Mouse (Mus musculus) thymus, postnatal 14 days (tissue): ENCODE results near the gene Rrnad1.

Source experiments
- DNase-seq: peaks from one replicate; pipeline ENCODE4 v3.0.0; 2021

The Rrnad1 gene

DNA sequence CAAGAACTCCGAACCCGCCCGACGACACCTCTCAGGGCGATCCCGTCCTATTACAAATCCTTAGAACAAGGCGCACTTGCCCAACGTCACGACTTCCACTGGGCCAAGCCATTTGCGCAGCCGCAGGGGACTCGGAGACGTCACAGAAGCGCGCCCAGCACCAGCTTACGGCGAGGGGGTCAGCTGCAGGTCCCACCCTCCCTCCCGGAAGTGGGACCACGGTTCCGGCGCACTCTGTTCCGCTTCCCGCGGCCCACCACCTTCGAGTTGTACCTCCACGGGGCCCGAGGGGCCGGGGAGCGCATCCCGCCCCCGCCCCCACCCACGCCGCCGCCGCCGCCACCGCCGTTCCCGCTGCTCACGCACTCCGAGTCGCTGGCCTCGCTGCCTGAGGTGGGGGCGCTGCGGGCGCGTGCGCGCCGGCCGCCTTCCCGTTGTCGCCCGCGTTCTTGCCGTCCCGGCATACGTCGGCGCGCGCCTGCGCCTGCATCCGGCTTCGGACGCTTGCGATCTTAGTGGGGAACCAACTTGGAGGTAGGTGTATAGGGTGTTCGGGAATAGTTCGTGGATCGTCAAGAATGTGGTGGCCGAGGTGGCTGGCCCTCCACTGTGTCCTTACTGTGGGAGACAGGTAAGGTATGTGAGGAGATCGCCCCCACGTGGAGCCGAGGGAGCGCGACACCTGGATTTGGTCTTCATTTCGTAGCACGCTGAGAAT lies at the start of gene Rrnad1, which contains the start of gene Isg20l2:
Rrnad1 (minus strand) TSS at position 640 of the 718 bp plus-strand sequence.
Isg20l2 (plus strand) TSS at position 237 of the 718 bp plus-strand sequence.
- DNase-seq, result peak; percentile 97

DNA sequence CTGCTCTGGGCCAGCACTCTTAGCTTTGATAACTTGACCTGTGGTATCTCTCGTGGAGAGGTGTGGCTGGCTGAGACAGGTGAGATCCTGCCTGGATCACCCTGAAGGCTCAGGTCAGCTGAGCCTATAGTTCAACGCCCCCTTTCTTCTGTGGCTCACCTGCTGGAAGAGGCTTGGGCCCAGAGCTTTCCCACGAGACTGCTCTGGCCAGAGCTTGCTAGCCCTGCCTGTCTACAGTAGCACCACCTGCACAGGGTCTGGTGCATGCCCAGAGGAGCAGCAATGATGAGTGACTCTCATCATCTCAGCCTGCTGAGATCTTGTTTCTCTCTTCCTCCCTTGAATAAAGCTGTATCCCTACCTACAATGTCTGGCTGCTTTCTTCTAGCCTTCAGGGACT lies 49.6 kb upstream of the Rrnad1 start:
- DNase-seq, result no peak

DNA sequence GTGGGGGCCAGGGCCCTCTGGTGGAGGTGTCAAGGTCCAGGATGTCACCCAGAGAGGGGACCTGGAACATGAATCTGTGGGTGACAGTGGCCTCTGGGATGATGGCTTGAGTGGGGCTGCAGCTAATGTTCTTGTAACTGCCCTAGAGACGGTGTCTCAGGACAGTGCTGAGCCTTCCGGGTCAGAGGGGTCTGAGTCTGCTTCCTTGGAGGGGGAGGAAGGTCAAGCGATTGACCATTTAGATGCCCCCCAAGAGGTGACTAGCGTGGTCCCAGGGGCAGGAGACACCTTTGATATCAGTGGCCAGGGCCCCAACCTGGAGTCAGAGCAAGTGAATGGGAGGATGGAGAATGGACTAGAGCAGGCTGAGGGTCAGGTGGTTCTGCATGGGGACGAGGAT lies 49.0 kb upstream of the Rrnad1 start:
- DNase-seq, result no peak

GRCm38 (mm10) chr3:87974381-87974987 lies 44.0 kb upstream of the Rrnad1 start:
- DNase-seq, result no peak

DNA sequence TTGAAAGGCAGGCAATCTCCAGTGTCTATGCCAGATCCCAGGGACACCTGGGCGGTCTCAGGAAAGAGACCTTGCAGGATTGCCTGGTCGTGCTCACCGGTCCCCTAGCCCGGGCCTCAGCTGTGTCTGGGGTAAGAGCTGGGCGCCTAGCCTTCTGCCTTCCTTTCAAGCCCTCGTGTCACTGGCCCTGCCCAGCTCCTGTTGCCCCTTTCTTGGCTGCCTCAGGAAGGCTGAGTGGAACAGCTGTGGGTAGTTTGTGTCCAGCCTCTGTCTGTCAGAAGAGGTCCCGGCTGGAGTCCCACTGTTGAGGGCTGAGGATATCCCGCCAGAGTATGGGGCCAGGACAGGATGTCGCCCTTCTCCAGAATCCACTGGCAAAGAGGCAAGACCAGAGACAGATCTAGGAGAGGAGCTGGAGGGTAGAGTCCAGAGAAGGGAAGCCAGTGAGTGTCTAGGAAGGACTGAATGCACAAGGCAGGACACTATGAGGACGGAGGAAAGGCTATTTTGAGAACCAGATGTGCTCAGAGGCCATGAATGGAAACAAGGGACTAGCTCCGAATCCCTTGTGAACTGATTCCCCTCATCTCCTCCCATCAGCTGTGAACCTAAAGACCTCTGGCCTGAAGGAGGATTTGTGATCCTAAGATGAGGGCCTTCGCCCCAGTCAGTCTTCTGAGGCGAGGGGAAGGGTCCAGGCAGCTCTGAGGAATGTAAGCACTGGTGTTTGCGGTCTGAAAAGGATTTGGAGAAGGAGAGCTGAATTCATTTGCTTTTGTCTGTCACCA lies 43.3 kb upstream of the Rrnad1 start:
- DNase-seq, result no peak

GRCm38 (mm10) chr3:87972776-87973175 lies 42.3 kb upstream of the Rrnad1 start:
- no peak for DNase-seq

GRCm38 (mm10) chr3:87972203-87972664 lies 41.7 kb upstream of the Rrnad1 start:
- DNase-seq, result no peak

GRCm38 (mm10) chr3:87971489-87972202 lies 41.1 kb upstream of the Rrnad1 start:
- no peak for DNase-seq

GRCm38 (mm10) chr3:87970939-87971488 lies 40.5 kb upstream of the Rrnad1 start, which contains the start of gene Nes:
TSS of gene Nes (plus strand) at chr3:87971078.
- peak; percentile 32 for DNase-seq

- DNase-seq, result peak; percentile 61
Observed at GRCm38 (mm10) chr3:87970184-87970938, 39.8 kb upstream of the Rrnad1 start.

DNA sequence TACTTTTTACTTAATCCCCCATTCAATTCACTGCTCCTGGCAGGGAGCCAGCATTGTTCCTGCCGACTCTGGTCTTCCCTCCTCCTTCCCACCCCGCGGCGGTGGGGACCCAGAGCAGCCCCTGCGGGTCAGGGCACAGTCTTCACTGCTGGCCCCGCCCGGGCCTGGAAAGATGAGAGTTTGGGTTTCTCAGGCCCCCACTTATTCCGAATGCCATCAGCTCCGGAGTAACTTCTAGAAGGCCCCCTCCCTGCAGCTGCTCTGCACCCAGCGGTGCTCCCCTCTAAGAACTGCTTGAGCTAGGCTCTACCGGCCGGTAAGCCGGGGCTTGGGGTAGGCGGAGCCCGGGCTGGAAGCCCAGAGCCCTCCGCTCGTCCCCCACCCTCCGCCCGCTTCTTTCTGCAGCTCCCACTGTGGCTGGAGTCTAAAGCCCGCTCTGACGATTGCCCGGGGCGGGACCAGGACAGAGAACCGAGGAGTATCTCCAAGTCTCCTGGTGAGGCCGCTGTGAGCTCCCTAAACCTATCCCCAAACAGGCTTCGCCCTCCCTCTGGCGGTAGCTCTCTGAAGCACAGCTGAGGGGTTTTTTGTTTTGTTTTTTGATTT lies 30.2 kb upstream of the Rrnad1 start:
- peak; percentile 74 for DNase-seq

- no peak for DNase-seq
Observed at GRCm38 (mm10) chr3:87960191-87960585, 29.7 kb upstream of the Rrnad1 start.

DNA sequence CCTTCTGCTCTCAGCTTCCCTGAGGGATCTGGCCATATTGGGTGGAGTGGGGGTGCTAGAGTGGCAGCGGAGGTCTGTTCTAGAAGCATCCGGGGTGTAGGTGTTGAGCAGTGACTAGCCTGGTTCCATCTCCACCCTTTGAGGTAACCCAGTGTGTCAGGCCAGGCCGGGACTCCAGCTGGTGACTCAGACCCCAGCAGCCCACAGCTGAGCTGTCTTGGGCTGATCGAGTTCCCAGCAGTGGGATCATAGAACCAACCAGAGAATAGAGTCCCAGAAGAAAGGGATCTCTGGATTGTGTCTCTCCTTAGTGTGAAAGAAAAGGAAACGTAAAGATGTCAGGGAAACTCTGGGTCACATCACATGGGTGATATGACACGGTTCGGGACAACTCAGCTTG lies 28.9 kb upstream of the Rrnad1 start:
- no peak for DNase-seq

GRCm38 (mm10) chr3:87958967-87959366 lies 28.4 kb upstream of the Rrnad1 start:
- DNase-seq, result no peak

GRCm38 (mm10) chr3:87958476-87958875 lies 28.0 kb upstream of the Rrnad1 start:
- no peak for DNase-seq

GRCm38 (mm10) chr3:87958056-87958455 lies 27.5 kb upstream of the Rrnad1 start:
- no peak for DNase-seq

- no peak for DNase-seq
Observed at GRCm38 (mm10) chr3:87952440-87952839, 21.9 kb upstream of the Rrnad1 start.

- DNase-seq, result no peak
Observed at GRCm38 (mm10) chr3:87951946-87952345, 21.4 kb upstream of the Rrnad1 start.

GRCm38 (mm10) chr3:87949955-87950515 lies 19.5 kb upstream of the Rrnad1 start:
- DNase-seq, result no peak

GRCm38 (mm10) chr3:87949266-87949954 lies 18.9 kb upstream of the Rrnad1 start:
- DNase-seq, result no peak
